Mouse (Mus musculus): Measurements from ENCODE around the gene Npcd. TPM values are rescaled to one million over a fixed set of nuclear protein-coding genes. Genes with fewer than 3 reads are reported as not detected.
A peak's percentile ranks its signal among the peaks of the same experiment; 100 is the strongest.

The Npcd gene
- polyA plus RNA-seq, 1 experiment from 2014 or later: 0.42 TPM

- H3K27me3 ChIP-seq (replicated peaks): no peaks in the 10 kb centered on the region
- H3K9me3 ChIP-seq (replicated peaks): no peaks in the 10 kb centered on the region
- no peak for ATAC-seq (ENCODE audit: low FRiP score)
- no peak within 1 kb of the TSS for H3K27ac ChIP-seq (replicated peaks)
- H3K4me3 ChIP-seq (replicated peaks): no peak within 1 kb of the TSS
- no peaks in the 10 kb centered on the region for H3K36me3 ChIP-seq
- H3K4me2 ChIP-seq: no peak within 1 kb of the TSS
- H3K9ac ChIP-seq (replicated peaks): no peak within 1 kb of the TSS
- peaks cover 20% of the 10 kb centered on the region for H3K4me1 ChIP-seq
Observed at GRCm38 (mm10) chr15:79777749-79778148, 56.3 kb downstream of the Npcd start, which contains the start of gene Dnal4. Gene Dnal4 (minus strand): TSS chr15:79777849.

- no peaks in the 10 kb centered on the region for H3K9me3 ChIP-seq (replicated peaks)
- no peak overlapping the region for H3K4me2 ChIP-seq
- ATAC-seq (ENCODE audit: low FRiP score): no peak
Observed at GRCm38 (mm10) chr15:79775662-79776061, 58.4 kb downstream of the Npcd start.

DNA sequence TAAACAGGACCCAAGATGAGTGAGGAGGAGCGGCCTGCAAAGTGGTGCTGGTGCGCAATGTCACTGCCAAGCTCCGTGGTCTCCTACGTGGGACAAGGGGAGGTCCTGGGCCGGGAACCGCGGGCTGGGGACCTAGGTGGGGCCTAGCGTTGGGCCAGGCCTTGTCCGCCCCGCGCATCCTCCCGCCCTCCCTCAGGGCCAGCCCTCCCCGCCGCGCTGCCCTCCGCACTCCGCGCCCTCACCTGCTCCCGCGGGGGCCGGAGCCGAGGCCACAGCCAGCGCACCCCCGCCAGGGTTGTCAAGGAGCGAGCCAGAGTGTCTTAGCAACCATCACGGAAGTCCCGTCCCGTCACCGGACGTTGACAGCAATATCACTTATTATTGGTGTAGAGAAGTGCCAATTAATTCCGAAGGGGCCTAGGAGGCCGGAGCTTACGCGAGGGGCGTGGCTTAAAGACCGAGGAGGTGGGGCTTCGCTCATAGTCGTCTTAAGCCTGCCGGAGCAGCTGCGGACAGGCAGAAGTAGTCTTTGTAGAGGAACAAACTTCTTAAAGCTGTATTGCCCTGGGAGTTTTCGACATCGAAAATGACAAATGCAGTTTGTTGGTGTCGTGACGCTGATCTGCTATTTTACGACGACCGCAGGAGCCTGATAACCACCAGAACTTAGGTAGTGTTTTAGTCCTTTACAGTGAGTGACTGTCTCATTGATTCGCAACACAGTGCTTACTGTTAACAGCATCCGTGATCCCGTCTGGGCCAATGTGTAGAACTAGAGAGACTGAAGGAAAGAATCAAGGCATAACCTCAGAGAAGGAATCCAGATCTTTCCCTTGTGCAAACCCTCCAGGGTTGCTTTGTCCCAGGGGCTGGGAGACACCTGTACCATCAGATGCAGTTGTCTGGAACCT lies 59.7 kb downstream of the Npcd start:
- Histone ChIP-seq H3K9ac (replicated peaks) (peak overlapping the region; percentile 81), H3K4me2 (peak overlapping the region; percentile 84), H3K36me3 (no peaks in the 10 kb centered on the region), H3K4me1 (peaks cover 45% of the 10 kb centered on the region), H3K27ac (replicated peaks) (peak overlapping the region; percentile 84), H3K27me3 (replicated peaks) (no peaks in the 10 kb centered on the region), H3K9me3 (replicated peaks) (no peaks in the 10 kb centered on the region), H3K4me3 (replicated peaks) (peak overlapping the region; percentile 91)
- peak; percentile 97 for ATAC-seq (ENCODE audit: low FRiP score)
- whole genome bisulfite sequencing: under 1% methylated on average over 43 of the region's 50 CpGs

More at GRCm38 (mm10) chr15:79775662-79776061, 58.4 kb downstream of the Npcd start:
- H3K27ac ChIP-seq (replicated peaks): no peak overlapping the region
- WGBS: 70% methylated on average over 7 of the region's 7 CpGs
- H3K4me3 ChIP-seq (replicated peaks): no peak overlapping the region
- no peaks in the 10 kb centered on the region for H3K36me3 ChIP-seq
- H3K27me3 ChIP-seq (replicated peaks): no peaks in the 10 kb centered on the region
- H3K4me1 ChIP-seq: peaks cover 36% of the 10 kb centered on the region
- no peak overlapping the region for H3K9ac ChIP-seq (replicated peaks)

DNA sequence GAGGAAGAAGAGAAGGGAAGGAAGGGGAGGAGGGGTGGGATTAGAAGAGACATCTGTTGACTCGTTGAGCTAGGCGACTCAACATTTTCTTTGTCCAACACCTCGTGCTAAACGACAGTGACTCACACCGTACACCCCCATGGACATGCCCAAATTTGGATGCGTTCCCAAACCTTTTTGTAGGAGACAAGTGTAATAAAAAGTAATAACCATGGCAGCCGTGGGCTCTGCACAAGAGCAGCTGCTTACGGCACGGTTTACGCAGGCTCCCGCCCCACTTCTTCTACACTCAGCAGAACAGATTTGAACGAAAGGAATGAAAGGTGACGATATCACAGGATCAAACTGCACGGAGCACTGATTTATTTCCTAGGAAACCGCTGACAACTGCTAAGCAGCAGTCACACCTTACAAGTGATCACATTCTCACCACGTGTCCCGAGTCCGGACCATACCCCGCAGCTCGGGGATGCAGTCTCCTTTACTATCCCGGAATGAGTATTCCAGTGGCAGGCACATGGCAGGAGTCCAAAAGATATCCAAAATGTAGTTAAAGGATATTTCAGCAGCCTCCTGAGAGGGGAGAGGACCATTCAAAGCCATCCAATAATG lies 63.3 kb downstream of the Npcd start:
- Histone ChIP-seq H3K4me1 (peaks cover 72% of the 10 kb centered on the region), H3K9me3 (replicated peaks) (no peaks in the 10 kb centered on the region), H3K4me3 (replicated peaks) (no peak overlapping the region), H3K4me2 (peak overlapping the region; percentile 17), H3K36me3 (no peaks in the 10 kb centered on the region), H3K27me3 (replicated peaks) (no peaks in the 10 kb centered on the region), H3K27ac (replicated peaks) (peak overlapping the region; percentile 23; the same call in 1 of the 2 replicates), H3K9ac (replicated peaks) (no peak overlapping the region)
- ATAC-seq (ENCODE audit: low FRiP score): no peak
- WGBS: 35% methylated on average over 21 of the region's 21 CpGs

DNA sequence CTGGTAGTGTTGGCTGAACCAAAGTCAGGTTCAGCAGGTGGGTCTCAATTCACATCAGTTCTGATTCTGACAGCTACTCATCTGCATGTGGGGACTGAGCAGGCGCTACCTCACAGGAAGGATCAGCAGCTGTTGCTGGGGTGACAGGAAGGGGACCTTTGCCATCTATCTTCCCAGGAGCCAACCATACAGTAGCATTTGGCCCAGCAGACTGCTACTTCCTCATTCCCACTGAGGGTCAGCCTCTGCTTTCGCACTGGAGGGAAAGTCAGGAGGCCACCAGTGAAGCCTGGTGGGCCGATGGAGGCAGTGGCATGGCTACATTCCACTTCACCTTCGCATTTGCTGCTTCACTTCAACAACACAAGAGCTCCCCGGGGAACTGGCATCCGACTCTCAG lies 65.7 kb downstream of the Npcd start:
- no peak overlapping the region for H3K9ac ChIP-seq (replicated peaks)
- 63% methylated on average over 6 of the region's 6 CpGs for WGBS
- peaks cover 4% of the 10 kb centered on the region for H3K36me3 ChIP-seq
- H3K27ac ChIP-seq (replicated peaks): no peak overlapping the region
- ATAC-seq (ENCODE audit: low FRiP score): no peak
- peaks cover 62% of the 10 kb centered on the region for H3K4me1 ChIP-seq
- H3K4me2 ChIP-seq: no peak overlapping the region
- H3K9me3 ChIP-seq (replicated peaks): no peaks in the 10 kb centered on the region
- no peaks in the 10 kb centered on the region for H3K27me3 ChIP-seq (replicated peaks)
- no peak overlapping the region for H3K4me3 ChIP-seq (replicated peaks)

DNA sequence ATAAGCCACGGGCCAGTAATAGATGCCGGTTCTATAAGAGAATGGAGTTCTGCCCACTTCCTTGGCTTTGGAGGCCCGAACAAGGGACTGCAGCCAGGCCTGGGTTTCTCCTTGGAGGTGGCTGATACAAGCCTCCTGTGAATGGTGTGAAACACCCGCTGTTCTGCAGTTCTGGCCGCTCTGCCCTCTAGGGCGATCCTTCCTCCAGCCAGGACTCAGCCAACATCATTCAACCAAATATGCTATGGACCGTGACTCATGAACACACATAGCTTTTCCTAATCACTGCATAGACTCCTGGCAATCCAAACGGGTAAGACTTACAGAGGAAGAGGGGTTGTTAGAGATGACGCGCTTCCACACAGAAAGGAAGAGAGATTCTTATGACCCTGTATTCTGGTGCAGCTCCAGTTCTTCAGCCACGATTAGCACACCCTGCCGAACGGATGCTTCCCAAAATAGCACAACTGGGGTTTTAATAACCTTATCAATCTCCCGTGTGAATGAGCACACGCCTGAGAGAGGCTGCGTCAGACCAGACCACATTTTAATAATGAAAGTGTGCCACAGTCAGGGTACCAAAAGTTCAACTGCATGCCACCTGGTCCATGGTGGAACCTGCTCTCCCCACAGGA lies 66.6 kb downstream of the Npcd start:
- peaks cover 57% of the 10 kb centered on the region for H3K4me1 ChIP-seq
- no peak for ATAC-seq (ENCODE audit: low FRiP score)

GRCm38 (mm10) chr15:79766586-79767071 lies 67.4 kb downstream of the Npcd start:
- Histone ChIP-seq H3K4me3 (replicated peaks) (no peak overlapping the region), H3K27ac (replicated peaks) (no peak overlapping the region), H3K27me3 (replicated peaks) (no peaks in the 10 kb centered on the region), H3K9me3 (replicated peaks) (no peaks in the 10 kb centered on the region), H3K9ac (replicated peaks) (no peak overlapping the region), H3K4me2 (no peak overlapping the region), H3K4me1 (peaks cover 53% of the 10 kb centered on the region), H3K36me3 (peaks cover 19% of the 10 kb centered on the region)
- ATAC-seq (ENCODE audit: low FRiP score): no peak
- WGBS: 86% methylated on average over 10 of the region's 10 CpGs

More for the DNA sequence above, 66.6 kb downstream of the Npcd start:
- Histone ChIP-seq H3K27ac (replicated peaks) (no peak overlapping the region), H3K27me3 (replicated peaks) (no peaks in the 10 kb centered on the region), H3K36me3 (peaks cover 12% of the 10 kb centered on the region), H3K9ac (replicated peaks) (no peak overlapping the region), H3K9me3 (replicated peaks) (no peaks in the 10 kb centered on the region), H3K4me3 (replicated peaks) (no peak overlapping the region), H3K4me2 (no peak overlapping the region)
- WGBS: 71% methylated on average over 16 of the region's 16 CpGs

DNA sequence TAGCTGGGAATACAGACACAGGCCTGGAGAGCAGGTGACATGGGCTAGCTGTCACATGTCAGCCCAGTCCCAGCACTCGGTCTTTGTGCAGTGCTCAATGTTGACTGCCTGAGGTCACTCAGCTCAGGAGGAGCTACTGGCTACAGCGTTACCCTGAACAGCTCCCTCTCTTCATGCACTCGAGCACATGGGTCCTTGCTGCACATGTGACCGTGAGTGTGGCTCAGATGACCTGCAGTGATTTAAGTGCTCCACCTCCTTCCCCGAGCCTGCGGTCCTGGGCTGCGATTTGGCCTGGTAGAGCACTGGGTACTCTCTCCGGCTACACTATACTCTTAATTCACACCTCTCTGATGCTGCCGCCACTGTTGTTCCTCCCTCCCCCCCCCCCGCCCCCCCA lies 67.9 kb downstream of the Npcd start:
- no peak overlapping the region for H3K27ac ChIP-seq (replicated peaks)
- peaks cover 49% of the 10 kb centered on the region for H3K4me1 ChIP-seq
- H3K4me3 ChIP-seq (replicated peaks): no peak overlapping the region
- H3K4me2 ChIP-seq: no peak overlapping the region
- 63% methylated on average over 10 of the region's 10 CpGs for WGBS
- H3K27me3 ChIP-seq (replicated peaks): no peaks in the 10 kb centered on the region
- no peak overlapping the region for H3K9ac ChIP-seq (replicated peaks)
- H3K36me3 ChIP-seq: peaks cover 22% of the 10 kb centered on the region
- no peak for ATAC-seq (ENCODE audit: low FRiP score)
- H3K9me3 ChIP-seq (replicated peaks): no peaks in the 10 kb centered on the region

DNA sequence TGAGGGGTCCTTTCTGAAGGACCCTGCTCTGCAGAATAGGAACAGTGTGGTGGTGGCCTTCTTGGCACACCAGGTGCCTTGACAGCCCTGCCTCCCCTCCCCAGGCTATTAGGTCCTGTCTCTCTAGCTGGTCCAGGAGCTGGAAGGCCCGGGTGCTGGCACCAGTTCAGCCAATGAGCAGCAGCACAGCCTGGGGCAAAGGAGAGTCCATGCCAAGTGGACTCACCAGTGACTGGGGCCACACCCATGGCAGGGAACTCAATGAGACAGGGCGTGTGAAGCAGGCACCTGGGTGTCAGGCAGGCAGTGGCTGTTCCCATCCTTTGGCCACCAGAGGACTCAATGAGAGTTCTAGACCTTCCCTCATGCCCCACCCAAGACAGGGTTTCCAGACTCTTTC lies 68.7 kb downstream of the Npcd start:
- H3K4me3 ChIP-seq (replicated peaks): no peak overlapping the region
- no peak overlapping the region for H3K27ac ChIP-seq (replicated peaks)
- ATAC-seq (ENCODE audit: low FRiP score): no peak
- peaks cover 41% of the 10 kb centered on the region for H3K4me1 ChIP-seq
- H3K36me3 ChIP-seq: peaks cover 22% of the 10 kb centered on the region
- H3K9ac ChIP-seq (replicated peaks): no peak overlapping the region
- no peak overlapping the region for H3K4me2 ChIP-seq
- 80% methylated on average over 2 of the region's 2 CpGs for WGBS
- H3K27me3 ChIP-seq (replicated peaks): no peaks in the 10 kb centered on the region
- no peaks in the 10 kb centered on the region for H3K9me3 ChIP-seq (replicated peaks)

- Histone ChIP-seq H3K27me3 (replicated peaks) (no peaks in the 10 kb centered on the region), H3K36me3 (peaks cover 22% of the 10 kb centered on the region), H3K4me3 (replicated peaks) (no peak overlapping the region), H3K4me2 (no peak overlapping the region), H3K27ac (replicated peaks) (no peak overlapping the region), H3K9me3 (replicated peaks) (no peaks in the 10 kb centered on the region), H3K4me1 (peaks cover 37% of the 10 kb centered on the region), H3K9ac (replicated peaks) (no peak overlapping the region)
- ATAC-seq (ENCODE audit: low FRiP score): no peak
- 79% methylated on average over 11 of the region's 11 CpGs for WGBS
Observed at GRCm38 (mm10) chr15:79764539-79765267, 69.3 kb downstream of the Npcd start.

DNA sequence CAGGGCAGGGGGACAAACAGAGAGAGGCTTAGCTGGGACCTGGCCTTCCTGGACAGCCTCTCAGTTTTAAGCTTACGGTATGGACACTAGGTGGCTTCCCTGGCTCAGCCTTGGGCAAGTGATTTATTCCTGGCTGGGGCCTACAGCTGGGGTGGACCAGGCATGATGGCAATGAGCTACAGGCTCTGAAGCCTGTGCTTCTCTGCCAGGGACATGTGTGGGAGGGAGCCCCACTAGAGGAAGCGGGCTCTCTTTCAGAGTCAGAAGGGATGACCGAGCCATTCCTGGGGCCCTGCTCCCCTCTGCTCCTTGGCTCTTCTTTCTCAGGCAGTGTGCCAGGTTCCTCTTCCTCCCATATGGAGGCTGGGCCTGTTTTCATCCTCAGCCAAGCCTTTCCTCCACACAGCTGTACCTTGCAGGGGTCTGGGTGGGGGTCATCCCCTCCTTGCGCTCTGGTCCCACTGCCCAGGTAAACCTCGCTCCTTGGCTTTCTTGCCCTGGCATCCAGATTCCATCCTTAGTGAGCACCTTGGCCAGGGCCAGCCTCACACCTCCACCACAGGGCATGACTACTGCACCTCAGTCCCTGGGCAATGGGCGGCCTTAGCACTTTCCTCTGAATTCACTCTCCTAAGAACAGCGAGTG lies 70.3 kb downstream of the Npcd start:
- Histone ChIP-seq H3K36me3 (peaks cover 22% of the 10 kb centered on the region), H3K4me3 (replicated peaks) (no peak overlapping the region), H3K27me3 (replicated peaks) (no peaks in the 10 kb centered on the region), H3K9ac (replicated peaks) (no peak overlapping the region), H3K27ac (replicated peaks) (no peak overlapping the region), H3K9me3 (replicated peaks) (no peaks in the 10 kb centered on the region), H3K4me1 (peaks cover 32% of the 10 kb centered on the region), H3K4me2 (no peak overlapping the region)
- no peak for ATAC-seq (ENCODE audit: low FRiP score)
- WGBS: 89% methylated on average over 7 of the region's 7 CpGs

All from neural tube, embryonic 15.5 days (tissue).